Mouse (Mus musculus) gastrocnemius, postnatal 4 days (tissue): ENCODE data around the gene Alg14. TPM values are rescaled to one million over a fixed set of nuclear protein-coding genes. Genes with fewer than 3 reads are reported as not detected.

Experiments
- DNase-seq, 2 experiments: peaks; one replicate each; pipeline ENCODE4 v3.0.0; 2021 to 2022; ENCODE audit warnings: low spot score in 2 of 2, mixed read lengths in 2 of 2
- total RNA-seq, 2 experiments: library from RNA; stranded (reverse); gene quantifications; 2 replicates each; pipeline ENCODE4 v1.2.3; 2021

Alg14 gene
- total RNA-seq, 2 experiments from 2014 or later, result 10.7 to 14.0 TPM

DNA sequence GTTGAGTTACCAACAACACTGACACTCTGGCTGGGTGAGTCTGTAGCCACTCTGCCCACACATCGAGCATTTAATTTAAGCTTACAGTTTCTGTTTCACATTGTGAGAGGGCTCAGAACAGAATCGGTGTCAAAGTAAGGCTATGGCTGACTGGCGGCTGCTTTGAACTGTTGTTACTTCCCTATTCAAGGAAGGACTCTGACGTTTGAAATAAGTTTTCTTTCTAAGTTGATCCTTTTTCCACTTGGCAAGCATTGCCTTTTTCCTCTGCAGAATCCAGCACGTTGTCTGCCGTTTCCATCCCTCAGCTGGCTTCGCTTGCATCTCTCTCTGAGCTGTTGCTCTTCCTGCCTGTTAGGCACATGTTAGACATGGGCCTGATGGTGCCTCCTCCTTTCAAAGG, 38.7 kb downstream of the Alg14 start:
- DNase-seq, result no peak

DNA sequence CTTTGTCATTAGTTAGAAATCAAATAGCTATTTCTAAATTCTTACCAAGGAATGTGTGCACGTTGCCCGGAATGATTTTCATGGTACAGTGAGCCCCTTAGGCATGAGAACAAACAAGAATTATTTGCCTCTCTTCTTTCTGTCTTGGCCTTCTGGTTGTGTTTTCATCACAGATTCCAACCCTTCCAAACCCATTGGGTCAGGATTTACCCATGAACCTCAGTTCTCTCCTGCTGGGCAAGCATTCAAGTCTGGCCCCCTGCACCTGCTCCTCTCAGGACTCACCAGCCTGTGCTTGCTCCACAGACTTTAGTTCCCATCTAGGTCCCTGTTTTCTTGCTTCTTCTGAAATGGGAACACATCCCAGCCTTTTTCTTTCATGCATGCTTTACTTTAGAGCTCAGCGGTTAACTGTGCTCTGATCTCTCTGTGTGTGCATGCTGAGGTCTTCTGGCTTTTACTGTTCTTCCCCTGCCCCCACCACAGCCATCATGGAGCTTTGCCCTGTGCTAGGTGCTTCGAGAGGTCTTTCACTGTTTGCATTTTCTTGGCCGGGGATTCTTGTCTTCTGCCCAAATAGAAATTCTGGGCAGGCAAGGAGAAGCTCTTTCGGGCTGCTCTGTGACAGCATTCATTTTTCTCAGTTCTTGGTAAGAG, 44.8 kb downstream of the Alg14 start:
- DNase-seq, result peak in 1 of 2 experiments; percentile 43

DNA sequence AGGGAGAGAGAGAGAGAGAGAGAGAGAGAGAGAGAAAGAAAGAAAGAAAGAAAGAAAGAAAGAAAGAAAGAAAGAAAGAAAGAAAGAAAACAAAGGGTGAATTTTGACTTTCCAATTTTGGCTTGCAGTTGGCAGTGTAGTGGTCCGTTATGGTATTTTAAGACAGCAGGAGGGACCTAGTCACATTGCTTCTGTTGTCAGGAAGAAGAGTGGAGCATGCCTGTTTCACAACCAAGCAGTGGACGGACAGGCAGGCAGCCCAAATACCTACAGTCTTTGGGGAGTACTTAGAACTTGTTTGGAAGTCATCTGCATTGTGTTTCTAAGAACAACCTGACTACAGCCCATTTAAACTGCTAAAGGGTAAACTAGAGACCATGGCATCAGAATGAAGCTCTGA, 47.1 kb downstream of the Alg14 start:
- DNase-seq, result no peak

DNA sequence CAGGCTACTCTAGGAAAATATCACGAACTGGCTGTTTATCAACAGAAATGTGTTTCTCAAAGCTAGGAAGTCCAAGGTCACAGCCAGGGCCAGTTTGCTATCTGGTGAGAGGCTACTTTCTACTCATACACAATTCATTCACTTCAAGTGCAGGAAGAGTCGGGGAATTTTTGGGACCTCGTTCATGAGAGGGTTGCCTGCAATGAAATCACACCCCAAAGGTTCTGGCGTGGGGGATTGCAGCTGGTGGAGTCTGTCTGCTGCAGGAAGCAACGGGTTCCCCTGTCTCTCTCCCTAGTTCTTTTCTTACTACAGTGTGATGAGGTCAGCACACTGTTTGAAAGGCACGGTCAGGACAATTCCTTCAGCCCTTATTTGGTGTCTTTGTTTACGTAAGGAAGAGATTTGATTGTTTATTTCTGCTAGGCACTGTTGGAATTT, 48.8 kb downstream of the Alg14 start:
- no peak for DNase-seq

DNA sequence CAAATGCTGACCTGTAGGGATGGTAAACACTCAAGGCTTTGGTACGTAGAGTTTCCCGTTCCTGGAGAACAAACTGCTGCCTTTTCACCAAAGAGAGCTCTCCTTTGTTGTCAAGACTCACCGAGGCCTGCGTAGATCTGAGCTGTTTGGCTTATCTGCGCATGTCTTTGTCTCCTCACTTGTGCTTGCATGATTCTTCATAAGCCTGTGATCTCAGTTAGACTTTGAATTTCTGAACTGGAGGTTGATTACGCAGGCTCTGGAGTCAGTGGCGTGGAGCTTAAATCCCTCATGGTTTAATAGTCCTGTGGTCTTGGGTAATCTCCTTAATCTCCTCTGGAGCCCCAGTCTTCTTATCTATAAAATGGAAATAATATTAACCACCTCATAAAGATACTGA, 51.7 kb downstream of the Alg14 start:
- DNase-seq, result no peak

DNA sequence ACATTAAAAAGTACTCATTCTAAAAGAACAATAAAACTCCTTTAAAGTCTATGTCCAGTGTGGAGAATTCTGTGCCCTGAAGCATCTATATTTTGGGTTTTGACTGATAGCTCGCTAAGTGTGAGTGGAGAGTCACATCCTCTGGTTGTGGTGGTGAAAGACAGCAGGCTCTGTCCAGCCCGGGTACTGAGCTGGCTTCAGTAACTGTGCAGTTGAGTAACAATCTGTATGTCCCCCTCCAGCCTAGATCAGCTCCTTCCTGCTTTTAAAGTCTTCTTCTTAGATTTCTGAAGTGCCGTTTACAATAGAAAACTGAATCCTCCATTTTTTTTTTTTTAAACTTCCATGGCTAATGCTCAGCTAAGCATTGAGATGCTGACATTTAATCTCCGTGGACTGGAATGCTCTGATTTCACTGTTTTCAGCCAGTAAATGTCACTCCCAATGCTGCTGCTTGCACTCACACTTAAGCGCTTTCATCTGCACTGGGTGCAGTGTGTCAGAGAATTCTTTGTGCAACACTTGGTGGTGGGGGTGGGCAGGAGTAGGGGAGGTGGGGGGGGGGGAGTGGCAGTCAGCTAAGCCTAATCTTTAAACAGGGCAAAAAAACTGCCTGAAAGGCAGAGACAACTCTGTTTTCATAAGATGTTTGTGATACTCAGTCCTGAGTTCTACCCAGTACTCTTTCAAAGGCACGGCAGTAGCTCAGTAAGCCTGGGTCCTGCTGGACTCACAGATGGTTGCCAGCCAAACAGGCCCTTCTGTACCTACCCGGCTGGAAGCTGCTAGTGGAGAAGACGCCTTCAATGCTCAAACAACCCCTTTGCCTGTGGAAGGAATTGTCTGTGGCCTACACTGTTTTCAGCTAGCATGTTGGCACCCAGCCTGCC, 52.7 kb downstream of the Alg14 start:
- no peak for DNase-seq

DNA sequence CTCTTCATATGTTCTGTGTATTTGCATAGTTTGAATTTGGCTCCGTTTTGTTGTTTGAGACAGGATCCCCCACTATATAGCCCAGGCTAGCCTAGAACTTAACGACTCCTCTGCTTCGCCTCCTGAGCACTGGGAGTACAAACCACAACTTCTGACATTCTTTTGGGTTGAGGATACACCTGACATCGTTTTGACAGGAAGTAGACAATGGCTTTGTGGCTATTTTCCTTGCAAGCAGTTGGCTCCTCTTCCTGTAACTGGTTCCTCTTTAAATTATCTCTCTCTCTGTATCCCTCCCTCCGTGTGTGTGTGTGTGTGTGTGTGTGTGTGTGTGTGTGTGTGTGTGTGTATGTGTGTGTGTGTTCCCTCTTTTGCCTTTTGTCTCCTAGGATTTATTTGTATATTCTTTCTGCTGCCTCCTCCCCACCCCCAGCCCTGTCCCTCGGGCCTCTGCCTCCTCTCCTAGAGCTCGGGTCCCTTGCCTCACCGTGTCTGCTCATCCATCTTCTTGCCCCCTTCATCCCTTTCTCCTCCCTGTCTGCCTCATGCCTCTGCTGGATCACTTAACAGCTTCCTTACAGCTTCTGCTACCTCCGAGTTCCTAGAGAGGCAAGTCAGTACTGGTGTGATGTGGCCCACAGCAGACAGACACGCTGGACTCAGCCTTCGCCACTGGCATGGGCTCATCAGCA, 53.5 kb downstream of the Alg14 start:
- DNase-seq, result no peak

DNA sequence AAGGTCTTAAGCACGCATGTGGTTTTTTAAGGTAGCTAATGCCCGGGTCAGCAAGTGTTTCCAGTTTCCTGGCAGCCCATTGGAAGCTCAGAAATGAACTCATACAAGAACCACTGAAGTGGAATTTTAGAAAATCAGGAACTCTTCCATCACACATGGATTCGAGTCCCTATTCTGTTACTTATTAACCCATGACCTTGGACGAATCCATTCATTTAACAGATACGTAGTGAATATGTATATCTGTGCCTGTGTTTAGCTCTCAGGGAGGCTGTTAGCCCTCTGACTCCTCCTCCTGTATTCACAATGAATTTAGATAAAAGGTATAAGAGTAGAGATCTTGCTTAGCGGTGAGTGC, 54.0 kb downstream of the Alg14 start:
- no peak for DNase-seq

DNA sequence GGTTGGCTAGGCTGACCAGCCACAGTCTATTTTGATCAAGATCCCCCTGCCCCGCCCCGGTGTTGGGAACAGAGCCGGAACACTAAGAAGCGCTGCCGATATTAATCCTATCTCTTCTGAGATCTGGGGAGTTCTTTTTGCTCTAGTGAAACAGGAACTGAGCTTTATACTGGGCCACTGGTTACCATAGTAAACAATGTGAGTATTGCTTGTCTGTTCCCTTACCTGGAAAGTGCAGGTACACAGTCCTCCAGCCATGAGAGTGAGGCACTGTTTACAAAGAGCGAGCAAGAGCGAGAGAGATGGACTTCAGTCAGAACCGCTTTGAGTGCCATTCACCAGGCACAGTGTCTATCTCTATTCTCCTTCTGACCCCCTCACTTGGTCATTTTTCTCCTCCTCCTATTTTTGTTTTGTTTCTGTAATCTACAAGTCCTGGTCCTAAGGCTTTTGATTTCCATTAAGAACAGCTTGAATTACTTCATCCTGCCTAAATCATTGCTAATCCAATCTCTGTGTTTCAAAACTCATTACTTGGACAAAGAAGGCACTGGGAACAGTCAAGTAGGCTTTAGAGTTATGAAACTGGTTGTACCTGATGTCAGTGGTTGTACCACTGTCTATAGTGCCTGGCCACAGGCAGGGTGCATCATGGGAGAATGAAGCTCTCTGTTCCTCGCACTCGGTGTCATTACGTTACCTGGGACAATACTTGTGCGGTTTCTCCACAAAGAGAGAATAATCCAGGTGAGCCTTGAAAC, 55.1 kb downstream of the Alg14 start:
- no peak for DNase-seq

DNA sequence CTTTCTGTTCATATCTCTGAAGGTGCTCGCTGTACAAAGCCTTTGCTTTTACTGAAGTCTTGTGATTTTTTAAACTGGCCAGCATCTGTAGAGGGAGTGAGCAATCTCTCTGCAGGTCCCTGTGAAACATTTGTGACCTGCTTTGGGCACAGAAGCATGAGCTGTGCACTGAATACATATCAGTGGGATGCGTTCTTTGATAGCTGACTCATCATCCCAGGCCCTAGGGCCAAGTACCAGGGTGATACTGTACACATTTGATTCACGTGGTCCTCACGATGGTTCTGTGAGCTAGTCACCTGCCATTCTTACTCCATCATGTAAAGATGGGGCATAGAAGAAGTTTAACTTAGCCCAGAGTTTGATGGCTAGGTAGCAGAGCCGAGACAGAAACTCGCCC, 57.2 kb downstream of the Alg14 start:
- DNase-seq, result no peak

DNA sequence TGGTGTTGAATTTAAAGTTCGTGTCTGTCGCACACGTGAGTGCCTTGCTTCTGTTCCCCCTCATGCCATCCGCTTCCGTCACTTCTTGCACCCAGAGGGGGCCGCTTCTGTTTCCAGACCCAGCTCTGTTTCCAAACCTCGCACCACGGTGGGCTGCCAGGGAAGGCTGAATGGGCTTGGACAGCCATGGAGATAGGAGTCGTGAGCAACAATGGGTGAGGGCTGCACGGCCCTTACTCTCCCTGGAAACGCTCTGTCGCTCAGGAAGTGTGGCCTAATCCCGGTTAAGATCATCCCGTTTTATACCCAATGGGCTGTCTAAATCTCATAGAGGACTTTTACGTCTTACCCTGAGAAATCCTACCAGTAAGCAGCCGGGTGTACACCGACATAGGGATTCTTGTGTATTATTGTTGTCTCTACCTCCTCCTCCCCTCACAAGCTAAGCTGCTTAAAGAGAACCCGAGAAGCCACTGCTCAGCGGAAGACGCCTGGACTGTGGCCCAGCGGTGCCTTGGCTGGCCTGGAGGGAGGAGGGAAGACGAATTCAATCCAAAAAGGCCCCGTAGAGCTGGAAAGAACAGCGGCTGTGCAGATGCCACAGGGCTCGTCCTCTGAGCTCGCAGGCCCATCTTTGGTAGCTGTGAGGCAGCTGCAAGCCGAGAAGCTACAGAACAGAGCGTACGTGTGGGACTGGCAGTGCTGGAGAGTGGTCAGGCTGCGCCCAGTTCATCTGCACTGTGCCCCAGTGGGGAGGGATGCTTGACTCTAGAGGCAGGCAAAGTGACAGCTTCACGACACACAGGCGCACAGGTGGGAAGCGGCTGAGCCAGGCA, 58.0 kb downstream of the Alg14 start:
- DNase-seq, result peak; percentile 46 to 71

DNA sequence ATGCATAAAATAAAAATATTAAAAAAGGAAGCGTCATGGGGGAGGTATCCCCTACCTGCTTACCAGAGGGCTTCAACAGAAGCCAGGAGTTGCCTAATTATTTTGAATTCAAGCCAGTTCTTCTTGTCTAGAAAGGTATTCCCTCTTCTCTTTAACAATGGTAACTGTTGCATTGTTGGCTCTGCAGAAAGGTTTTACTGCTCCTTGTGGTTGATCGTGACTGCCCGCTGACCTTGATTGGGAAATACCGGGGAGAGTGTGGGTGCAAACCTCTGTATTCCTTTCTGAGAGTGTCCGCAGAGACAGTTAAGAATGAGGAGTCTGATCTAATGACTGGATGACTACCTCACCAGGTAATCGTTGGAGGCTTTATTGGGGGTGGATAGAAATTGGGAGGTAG, 59.7 kb downstream of the Alg14 start:
- no peak for DNase-seq

DNA sequence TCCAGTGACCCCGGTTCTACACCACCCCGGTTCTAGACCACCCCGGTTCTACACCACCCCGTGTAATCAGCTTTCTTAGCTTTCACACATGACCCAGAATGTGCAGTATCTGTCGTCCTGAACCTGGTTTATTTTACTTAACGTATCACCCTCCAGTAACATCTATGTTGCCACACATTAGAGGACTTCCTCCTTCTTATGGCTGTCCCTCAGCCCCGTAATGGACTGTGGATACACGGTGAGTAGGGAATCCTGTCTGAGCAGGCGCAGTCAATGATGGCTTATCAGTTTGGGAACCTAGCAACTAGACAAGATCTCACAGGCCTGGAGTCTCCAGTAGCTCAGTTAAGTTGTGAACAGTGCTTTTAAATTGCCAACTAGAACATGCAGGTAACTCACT, 62.7 kb downstream of the Alg14 start:
- no peak for DNase-seq

DNA sequence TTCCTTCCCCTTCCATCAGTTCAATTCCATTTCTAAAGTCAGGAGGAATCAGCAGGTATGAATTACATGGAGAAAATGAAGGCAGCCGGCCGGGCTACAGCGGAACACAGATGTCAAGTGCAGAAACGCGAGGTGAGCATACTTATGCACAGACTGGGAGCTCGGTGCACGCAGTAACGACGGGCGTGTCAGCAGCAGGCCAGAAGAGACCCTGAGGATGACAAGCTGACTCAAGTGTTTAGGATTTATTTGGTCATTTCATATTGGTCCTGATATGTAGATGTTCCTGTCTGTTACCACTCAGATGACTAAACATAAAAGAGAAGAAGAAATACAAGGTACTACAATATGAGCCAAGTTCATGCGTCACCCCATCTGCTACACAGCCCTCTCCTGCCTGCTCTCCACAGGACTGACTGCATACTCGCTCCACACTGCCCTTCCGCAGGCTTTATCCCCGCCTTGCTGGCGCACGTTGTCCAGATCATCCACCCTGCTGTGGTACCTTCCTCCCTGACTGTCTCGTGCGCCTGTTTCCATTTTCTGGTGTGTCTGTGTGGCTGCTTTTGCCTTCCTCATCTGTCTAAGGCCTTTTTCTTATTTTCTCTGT, 63.4 kb downstream of the Alg14 start:
- DNase-seq, result no peak

DNA sequence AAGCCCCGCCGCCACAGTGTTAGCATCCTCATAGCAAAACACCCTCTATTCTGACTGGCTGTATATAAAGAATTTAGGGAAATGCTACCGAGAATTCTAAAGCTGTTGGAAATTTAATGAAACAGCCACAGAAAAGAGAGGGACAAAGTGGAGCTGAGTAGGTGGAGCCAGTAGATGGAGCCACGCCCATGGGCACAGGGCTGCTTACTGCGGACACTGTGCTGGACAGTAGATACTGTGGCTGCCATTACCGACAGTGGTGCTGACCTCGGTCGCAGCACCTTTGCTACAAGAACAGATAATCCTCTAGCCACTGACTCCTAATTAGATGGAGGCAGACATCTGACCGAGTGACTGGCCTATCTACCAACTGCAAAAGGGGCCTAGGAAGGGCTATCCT, 64.0 kb downstream of the Alg14 start:
- DNase-seq, result no peak

DNA sequence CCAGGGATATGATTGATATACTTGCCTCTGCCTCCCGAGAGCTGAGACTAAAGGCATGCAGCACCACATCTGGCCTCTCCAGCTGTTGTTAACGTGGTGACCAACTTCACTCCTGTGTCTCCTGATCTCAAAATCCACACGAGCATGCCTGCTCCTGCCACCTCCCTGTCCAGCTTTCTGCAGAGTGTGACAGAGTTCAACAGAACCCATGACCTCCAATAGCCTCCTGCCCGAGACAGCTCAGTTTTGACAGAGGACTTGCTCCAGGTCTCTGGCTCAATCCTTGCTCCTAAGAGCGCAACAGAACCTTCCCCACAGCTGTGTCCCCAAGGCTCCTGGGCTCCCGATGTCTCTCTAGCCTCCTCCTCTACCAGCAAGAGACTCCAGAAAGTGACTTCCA, 64.5 kb downstream of the Alg14 start:
- DNase-seq, result no peak

DNA sequence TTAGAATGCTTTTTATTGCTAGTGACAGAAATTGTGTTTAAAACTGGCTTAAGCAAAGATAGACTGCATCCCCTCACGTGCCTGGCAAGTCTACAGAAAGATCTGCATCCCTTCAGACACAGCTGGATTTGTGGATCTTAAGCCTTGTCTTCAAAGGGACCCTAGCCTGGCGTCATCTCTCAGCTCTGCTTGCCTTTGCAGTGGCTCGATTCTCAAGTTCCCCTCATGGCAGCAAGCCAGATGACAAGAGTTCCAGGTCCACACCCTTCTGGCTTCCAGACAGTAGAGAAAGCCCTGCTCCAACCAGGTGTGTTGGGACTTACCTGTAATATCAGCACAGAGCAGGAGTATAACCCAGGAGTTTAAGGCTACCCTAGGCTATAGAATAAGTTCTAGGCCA, 65.5 kb downstream of the Alg14 start:
- no peak for DNase-seq

DNA sequence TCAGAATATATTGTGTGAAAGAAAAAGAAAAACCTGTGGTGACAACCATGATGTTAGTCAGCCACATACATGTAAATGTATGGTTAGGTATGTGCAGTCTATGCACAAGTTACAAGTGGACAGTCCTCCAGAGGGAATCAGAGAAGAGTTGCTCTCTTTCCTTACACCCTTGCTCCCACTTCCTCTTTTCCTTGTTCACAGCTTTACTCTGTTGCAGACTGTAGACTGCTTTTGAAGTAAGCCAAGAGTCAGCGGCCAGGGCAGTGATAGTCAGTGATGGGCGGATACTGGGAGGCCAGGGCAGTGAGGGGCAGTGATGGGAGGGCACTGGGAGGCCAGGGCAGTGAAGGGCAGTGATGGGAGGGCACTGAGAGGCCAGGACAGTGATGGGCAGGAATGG, 66.7 kb downstream of the Alg14 start:
- DNase-seq, result no peak

DNA sequence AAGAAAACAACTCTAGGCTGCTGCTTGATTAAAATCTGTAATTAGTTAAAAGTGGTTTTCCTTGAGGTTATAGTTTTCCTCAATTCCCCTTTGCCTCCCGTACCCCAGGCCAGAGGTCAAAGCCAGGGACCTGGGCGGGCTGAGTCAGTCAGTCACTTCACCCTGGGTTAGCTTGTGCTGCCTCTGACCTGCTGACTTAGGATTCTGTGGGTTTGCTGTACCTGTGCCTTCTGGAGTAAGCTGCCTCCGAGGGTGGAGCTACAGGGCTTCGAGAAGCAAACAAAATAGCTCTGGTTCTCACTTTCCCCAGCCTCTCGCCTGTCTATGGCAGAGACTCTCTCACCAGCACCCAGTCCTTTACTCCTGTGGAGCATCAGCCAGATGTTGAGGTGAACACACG, 67.3 kb downstream of the Alg14 start:
- no peak for DNase-seq

DNA sequence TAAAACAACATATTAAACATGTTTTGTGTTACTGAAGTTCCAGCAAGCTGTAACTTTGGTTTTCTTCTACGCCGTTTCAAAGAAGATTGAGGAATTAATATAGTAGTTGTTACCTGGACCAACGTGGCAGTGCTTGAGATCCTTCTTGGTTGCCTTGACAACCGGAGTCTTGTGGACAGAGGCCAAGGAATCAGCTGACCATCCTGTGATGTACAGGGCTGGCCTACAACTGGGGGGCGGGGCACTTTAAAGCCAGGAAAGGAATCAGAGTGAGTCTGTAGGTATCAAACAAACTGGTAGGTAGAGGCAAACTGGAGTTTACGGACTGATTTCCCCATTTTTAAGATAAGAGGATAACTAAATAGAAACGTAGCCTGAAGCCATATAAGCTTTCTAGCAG, 67.7 kb downstream of the Alg14 start:
- no peak for DNase-seq
